Mouse (Mus musculus) myocyte (in vitro differentiated cells): ENCODE results near the gene Grhl3.

Experiments
- CEBPB ChIP-seq: IDR thresholded peaks from 2 replicates; pipeline ENCODE4 v1.6.1; 2011; ENCODE audit warnings: mild to moderate bottlenecking, moderate library complexity; ENCODE audit not compliant: poor library complexity, insufficient read depth, severe bottlenecking
- E2F4 ChIP-seq: IDR thresholded peaks from one replicate; pipeline ENCODE4 v1.6.1; 2011; ENCODE audit warnings: mild to moderate bottlenecking, control low read depth, moderate library complexity; ENCODE audit not compliant: insufficient read depth
- MAX ChIP-seq: IDR thresholded peaks from one replicate; pipeline ENCODE4 v1.6.1; 2011; ENCODE audit warnings: low read depth, mild to moderate bottlenecking, control low read depth
- MYOG ChIP-seq, 3 experiments: IDR thresholded peaks; one replicate each; pipeline ENCODE4 v1.6.1; 2011; ENCODE audit warnings: control low read depth in 2 of 3, low read depth in 2 of 3, mild to moderate bottlenecking in 2 of 3; ENCODE audit not compliant: insufficient read length in 2 of 3, control insufficient read depth in 1 of 3, insufficient read depth in 1 of 3
- POLR2A ChIP-seq: IDR thresholded peaks from one replicate; pipeline ENCODE4 v1.6.1; 2011; ENCODE audit warnings: low read depth, mild to moderate bottlenecking, control low read depth, moderate library complexity; ENCODE audit not compliant: insufficient read length
- POLR2AphosphoS2 ChIP-seq: IDR thresholded peaks from one replicate; pipeline ENCODE4 v1.6.1; 2011; ENCODE audit warnings: low read depth, control low read depth; ENCODE audit not compliant: insufficient read length
- REST ChIP-seq: IDR thresholded peaks from one replicate; pipeline ENCODE4 v1.6.1; 2011; ENCODE audit warnings: mild to moderate bottlenecking, control low read depth, moderate library complexity; ENCODE audit not compliant: insufficient read depth, insufficient read length
- TCF12 ChIP-seq: IDR thresholded peaks from one replicate; pipeline ENCODE4 v1.6.1; 2011; ENCODE audit warnings: mild to moderate bottlenecking, control low read depth; ENCODE audit not compliant: poor library complexity, insufficient read depth, severe bottlenecking

DNA sequence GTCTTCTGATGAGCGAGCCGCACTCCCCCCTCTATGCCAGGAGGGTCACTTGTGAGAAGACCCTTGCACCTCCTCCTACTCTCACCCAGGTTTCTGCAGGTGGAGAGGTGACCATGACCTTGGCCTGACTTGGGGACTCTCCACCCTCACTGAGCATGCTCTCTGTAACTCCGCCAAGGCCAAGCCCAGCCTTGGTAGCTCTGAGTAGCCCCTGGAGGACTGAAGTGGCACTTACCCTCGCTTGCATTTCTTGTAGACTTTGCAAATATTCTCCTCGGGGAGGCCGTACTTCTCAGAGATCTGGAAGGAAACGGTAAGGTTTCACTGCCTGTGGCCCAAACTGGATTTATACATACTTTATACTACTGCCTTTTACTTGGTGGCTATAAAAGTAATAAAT, 27.4 kb downstream of the Grhl3 start:
- TF ChIP-seq POLR2A: no peak
- TF ChIP-seq CEBPB: no peak
- TF ChIP-seq MAX: no peak
- TF ChIP-seq MYOG (IDR thresholded peaks at IDR 0.05; ENCODE audit: control insufficient read depth in 1 of 3, insufficient read depth in 1 of 3, insufficient read length in 2 of 3, low read depth in 2 of 3): no peak
- TF ChIP-seq POLR2AphosphoS2: no peak
- no peak for TF ChIP-seq REST
- TF ChIP-seq TCF12: no peak
- TF ChIP-seq E2F4: no peak
